Mouse (Mus musculus): ENCODE measurements around the gene Anapc4.
A peak's percentile ranks its signal among the peaks of the same experiment; 100 is the strongest.

Gene Anapc4

GRCm38 (mm10) chr5:52833761-52834274 lies at the start of gene Anapc4:
Gene Anapc4, plus strand, starts transcription at chr5:52834012.
- peak; percentile 99 to 100 for DNase-seq (ENCODE audit: low read depth in 1 of 2, low spot score in 2 of 2)

GRCm38 (mm10) chr5:52786556-52787322 lies 47.1 kb upstream of the Anapc4 start:
- no peak for DNase-seq (ENCODE audit: low read depth in 1 of 2, low spot score in 2 of 2)

DNA sequence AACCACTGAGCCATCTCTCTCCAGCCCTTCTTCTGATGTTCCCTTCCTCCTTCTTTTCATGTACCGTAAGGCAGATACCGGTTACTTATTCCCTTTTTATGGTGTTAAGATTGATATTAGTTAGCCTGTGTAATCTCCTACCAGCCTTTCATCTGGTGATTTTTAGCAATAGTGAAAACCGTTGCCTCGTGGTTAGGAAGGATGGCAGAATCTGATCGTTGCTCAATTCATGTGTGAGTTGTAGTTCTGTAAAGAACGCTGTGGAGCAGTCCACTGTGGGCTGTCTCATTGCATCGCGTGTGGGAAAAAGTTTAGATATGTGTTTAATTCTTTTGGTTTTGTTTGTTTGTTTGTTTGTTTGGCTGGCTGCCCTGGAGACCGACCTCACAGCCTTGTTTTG lies 40.6 kb upstream of the Anapc4 start:
- DNase-seq (ENCODE audit: low read depth in 1 of 2, low spot score in 2 of 2): no peak

GRCm38 (mm10) chr5:52794109-52794508 lies 39.7 kb upstream of the Anapc4 start:
- DNase-seq (ENCODE audit: low read depth in 1 of 2, low spot score in 2 of 2): no peak

DNA sequence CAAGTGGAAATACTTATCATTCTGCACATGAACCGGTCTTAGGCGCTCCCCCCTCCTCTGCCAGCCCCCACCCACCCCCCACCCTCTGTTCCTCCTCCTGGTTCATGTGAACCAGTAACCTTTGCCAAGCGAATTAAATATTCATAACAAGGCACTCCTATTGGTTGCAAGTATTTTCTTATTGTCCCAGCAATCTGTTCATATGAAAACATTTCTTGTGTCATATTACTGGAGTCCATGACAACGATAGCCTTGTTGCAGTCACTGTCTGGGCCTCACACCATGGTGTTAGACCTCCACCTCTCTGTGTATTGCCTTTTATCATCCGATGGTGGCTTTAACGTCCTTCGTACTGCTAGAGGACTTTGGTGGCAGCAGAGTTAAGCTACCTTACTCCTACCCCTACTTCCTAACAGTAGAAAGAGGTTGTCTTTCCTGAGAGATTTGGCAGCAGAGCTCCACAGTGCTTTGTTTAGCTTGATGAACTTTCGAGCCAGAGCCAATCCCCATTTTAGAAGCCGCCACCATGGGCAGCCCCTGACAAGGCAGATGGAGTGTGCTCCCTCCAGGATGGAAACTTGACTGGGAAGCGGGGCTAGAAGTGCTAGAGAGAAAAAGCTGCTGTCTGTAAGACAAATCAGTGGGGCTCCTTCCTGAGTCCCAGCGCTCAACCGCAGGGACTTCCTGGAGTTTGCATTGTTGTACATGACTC lies 34.4 kb upstream of the Anapc4 start:
- no peak for DNase-seq (ENCODE audit: low read depth in 1 of 2, low spot score in 2 of 2)

- no peak for DNase-seq (ENCODE audit: low read depth in 1 of 2, low spot score in 2 of 2)
These were observed 28.0 kb upstream of the Anapc4 start for GRCm38 (mm10) chr5:52805801-52806200.

GRCm38 (mm10) chr5:52806349-52806748 lies 27.5 kb upstream of the Anapc4 start:
- DNase-seq (ENCODE audit: low read depth in 1 of 2, low spot score in 2 of 2): no peak

DNA sequence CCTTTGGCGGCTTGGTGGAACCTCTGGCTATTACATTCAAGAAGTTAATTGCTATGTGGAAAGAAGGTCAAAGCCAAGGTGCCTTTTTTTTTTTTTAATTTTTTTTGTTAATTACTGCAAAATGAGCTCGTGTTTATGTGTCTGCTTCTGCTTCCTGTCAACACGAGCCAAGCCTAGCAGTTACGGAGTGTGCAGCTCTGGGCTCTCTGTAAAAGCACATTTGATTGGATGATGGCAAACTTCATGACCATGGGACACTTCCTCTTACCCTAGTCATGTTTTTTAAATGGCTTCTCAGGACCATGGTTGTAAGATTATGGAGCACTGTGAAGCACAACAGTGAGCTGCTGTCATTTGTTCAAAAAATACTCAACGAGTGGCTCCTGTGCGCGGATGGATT lies 26.8 kb upstream of the Anapc4 start:
- DNase-seq (ENCODE audit: low read depth in 1 of 2, low spot score in 2 of 2): no peak

- DNase-seq (ENCODE audit: low read depth in 1 of 2, low spot score in 2 of 2): no peak
These were observed 23.4 kb upstream of the Anapc4 start for GRCm38 (mm10) chr5:52810446-52810845.

- DNase-seq (ENCODE audit: low read depth in 1 of 2, low spot score in 2 of 2): no peak
These were observed 22.8 kb upstream of the Anapc4 start for GRCm38 (mm10) chr5:52811056-52811455.

DNA sequence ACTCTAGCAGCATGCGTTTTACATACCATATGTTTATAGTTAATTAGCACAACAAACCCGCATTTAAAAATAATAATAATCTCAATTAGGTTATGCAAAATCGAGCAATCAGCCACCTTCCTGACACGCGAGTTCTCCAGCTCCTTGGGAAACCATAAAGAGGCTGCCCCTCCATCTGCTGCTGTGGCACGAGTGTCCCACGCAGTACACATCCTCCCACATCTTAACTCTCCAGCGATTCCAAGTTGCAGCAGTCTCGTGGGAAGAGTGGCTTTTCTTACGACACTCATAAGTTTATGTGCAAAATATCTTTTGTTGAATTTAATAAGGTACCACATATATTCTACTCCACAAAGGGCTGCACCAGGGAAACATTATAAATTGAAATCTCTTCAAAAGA lies 21.4 kb upstream of the Anapc4 start:
- DNase-seq (ENCODE audit: low read depth in 1 of 2, low spot score in 2 of 2): no peak

- DNase-seq (ENCODE audit: low read depth in 1 of 2, low spot score in 2 of 2): no peak
These were observed 20.5 kb upstream of the Anapc4 start for GRCm38 (mm10) chr5:52813312-52813711.

GRCm38 (mm10) chr5:52818676-52819075 lies 15.1 kb upstream of the Anapc4 start:
- DNase-seq (ENCODE audit: low read depth in 1 of 2, low spot score in 2 of 2): no peak

DNA sequence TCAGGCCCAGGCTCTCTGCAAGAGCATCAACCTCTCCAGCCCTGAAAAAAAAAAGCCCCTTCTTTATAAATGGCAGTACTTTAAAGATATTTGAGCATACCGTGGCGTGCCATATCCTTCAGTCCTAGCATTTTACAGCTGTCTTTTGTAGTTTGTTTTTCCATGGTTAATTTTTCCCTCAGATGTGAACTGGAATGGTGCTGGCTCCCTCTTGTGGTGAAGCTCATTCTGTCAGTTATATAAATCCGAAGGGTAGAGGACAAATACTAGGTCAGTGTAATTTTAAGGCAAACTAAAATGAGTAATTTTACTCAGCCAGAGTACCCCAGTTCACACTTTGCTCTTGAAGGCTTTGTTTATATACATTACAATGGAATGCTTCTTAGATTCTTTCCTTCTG lies 12.1 kb upstream of the Anapc4 start:
- no peak for DNase-seq (ENCODE audit: low read depth in 1 of 2, low spot score in 2 of 2)

GRCm38 (mm10) chr5:52827923-52828322 lies 5.9 kb upstream of the Anapc4 start:
- no peak for DNase-seq (ENCODE audit: low read depth in 1 of 2, low spot score in 2 of 2)

- DNase-seq (ENCODE audit: low read depth in 1 of 2, low spot score in 2 of 2): no peak
These were observed 807 bp upstream of the Anapc4 start for GRCm38 (mm10) chr5:52833005-52833404.

- DNase-seq (ENCODE audit: low read depth in 1 of 2, low spot score in 2 of 2): no peak
These were observed 574 bp downstream of the Anapc4 start for GRCm38 (mm10) chr5:52834386-52834785.

DNA sequence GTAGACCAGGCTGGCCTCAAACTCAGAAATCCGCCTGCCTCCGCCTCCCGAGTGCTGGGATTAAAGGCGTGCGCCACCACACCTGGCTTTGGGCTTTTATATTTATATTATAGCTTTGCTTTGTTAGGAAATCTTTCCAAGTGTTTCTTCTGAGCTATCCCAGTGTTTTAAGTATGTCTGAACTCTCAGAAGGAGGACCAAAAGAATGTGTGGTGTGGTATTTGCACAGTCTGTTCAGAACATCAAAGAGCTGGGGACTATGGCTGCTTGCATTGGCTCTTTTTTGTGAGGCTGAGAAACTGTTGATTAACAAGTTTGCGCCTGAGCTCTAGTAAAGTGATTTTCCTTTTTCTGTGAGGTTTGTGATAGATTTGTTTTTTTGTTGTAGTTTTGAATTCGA lies 10.5 kb downstream of the Anapc4 start:
- no peak for DNase-seq (ENCODE audit: low read depth in 1 of 2, low spot score in 2 of 2)

DNA sequence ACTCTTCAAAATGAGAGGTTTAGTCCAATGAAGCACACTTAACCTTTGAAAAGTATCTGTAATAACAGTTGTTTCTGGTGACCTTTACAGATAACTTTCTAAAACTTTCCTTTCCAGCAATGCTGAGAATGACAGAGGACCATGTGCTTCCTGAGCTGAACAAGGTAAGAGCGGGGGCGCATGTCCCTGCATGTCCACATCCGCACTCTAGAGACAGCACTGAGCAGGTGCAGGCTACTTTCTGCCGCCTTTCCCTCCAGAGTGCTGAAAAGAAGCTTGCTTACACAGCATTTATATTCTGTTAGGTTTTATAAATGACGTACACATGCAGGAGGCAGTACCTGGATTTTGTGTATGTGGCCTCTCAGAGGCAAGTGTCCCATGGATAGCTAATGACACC lies 21.9 kb downstream of the Anapc4 start:
- no peak for DNase-seq (ENCODE audit: low read depth in 1 of 2, low spot score in 2 of 2)

GRCm38 (mm10) chr5:52864446-52864845 lies 30.6 kb downstream of the Anapc4 start:
- DNase-seq (ENCODE audit: low read depth in 1 of 2, low spot score in 2 of 2): no peak

DNA sequence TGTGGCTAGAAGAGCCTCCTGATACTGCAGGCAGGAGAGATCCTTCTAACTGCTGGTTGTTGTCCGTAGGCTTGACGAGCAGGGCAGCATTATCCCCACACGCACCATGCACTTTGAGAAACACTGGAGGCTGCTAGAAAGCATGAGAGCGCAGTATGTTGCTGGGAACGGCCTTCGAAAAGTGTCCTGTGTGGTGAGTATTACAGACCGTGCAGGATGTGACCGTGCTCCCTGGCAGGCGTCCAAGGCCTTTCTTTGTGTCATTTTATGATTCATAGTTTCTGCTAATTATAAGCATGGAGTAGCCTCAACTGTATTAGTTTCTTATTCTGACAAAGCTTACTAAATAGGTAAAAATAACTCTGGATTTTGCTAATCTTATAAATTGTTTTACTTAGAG lies 32.0 kb downstream of the Anapc4 start:
- DNase-seq (ENCODE audit: low read depth in 1 of 2, low spot score in 2 of 2): no peak

GRCm38 (mm10) chr5:52866361-52867155 lies 32.7 kb downstream of the Anapc4 start:
- no peak for DNase-seq (ENCODE audit: low read depth in 1 of 2, low spot score in 2 of 2)
